Mouse (Mus musculus) G1E (cell line): Measurements from ENCODE around the gene Gm10521. TPM values are rescaled to one million over a fixed set of nuclear protein-coding genes. Genes with fewer than 3 reads are reported as not detected.
"Not testable (repeated sequence)": the region's sequence is repeated elsewhere in the genome, so short reads cannot be mapped to it uniquely, and the experiment has no call there.

Experiments used
- ATAC-seq: 2 replicates; pipeline ENCODE4 v1.8.0; 2016; ENCODE audit warnings: mild to moderate bottlenecking; ENCODE audit not compliant: insufficient number of reproducible peaks, poor library complexity, low FRiP score, severe bottlenecking; ENCODE audit errors: extremely low read depth
- DNase-seq: peaks from one replicate; pipeline ENCODE4 v3.0.0; 2012; ENCODE audit warnings: low spot score
- H3K27me3 ChIP-seq: 2 replicates; pipeline ENCODE4 v1.6.1; 2012; ENCODE audit warnings: mild to moderate bottlenecking, low read length, inconsistent platforms; ENCODE audit not compliant: insufficient read depth
- H3K36me3 ChIP-seq: replicated peaks from 2 replicates; pipeline ENCODE3; 2012; ENCODE audit warnings: mild to moderate bottlenecking, inconsistent platforms
- H3K4me1 ChIP-seq: 2 replicates; pipeline ENCODE4 v1.6.1; 2012; ENCODE audit warnings: low read depth, low read length, inconsistent platforms, mixed read lengths; ENCODE audit not compliant: insufficient read depth
- H3K4me3 ChIP-seq: 2 replicates; pipeline ENCODE4 v1.5.1; 2012; ENCODE audit warnings: low read depth, mild to moderate bottlenecking, inconsistent platforms, low read length, moderate library complexity, mixed read lengths
- H3K9me3 ChIP-seq: replicated peaks from 2 replicates; pipeline ENCODE4 v1.6.1; 2012; ENCODE audit warnings: inconsistent platforms
- CTCF ChIP-seq: IDR thresholded peaks from 2 replicates; pipeline ENCODE4 v1.5.1; 2012; ENCODE audit warnings: low read depth, low read length, inconsistent platforms, mixed read lengths
- GATA1 ChIP-seq: IDR thresholded peaks from 2 replicates; pipeline ENCODE4 v1.6.1; 2012; ENCODE audit warnings: borderline replicate concordance, low read length, inconsistent platforms, mixed read lengths
- GATA2 ChIP-seq: IDR thresholded peaks from 2 replicates; pipeline ENCODE4 v1.6.1; 2012; ENCODE audit warnings: low read depth, low read length, inconsistent platforms, borderline replicate concordance
- POLR2AphosphoS5 ChIP-seq: IDR thresholded peaks from 2 replicates; pipeline ENCODE4 v1.6.1; 2012; ENCODE audit warnings: low read depth, low read length, inconsistent platforms; ENCODE audit not compliant: insufficient replicate concordance
- TAL1 ChIP-seq: conservative IDR thresholded peaks from 2 replicates; pipeline ENCODE4 v1.6.1; 2012; ENCODE audit warnings: low read depth, low read length, inconsistent platforms, mixed read lengths
- polyA plus RNA-seq: library from polyadenylated mRNA; stranded (reverse); fragments of >175 nt; gene quantifications from 2 replicates; pipeline ENCODE4 v1.2.3, GENCODE M21; 2012
- total RNA-seq, 2 experiments: library from RNA; stranded (forward) in 1 of 2; stranded (reverse) in 1 of 2; fragments of 200-1000 nt in 1 of 2; fragments of >200 nt in 1 of 2; fragmentation: Nextera tagmentation in 1 of 2; gene quantifications; 2 replicates each; pipeline ENCODE4 v1.2.3; 2014 to 2017

Gene Gm10521
- total RNA-seq (2014; fragmentation: Nextera tagmentation), result not detected in 2 replicates
- total RNA-seq (2017), result 0.12 TPM in 1 of 2 replicates, not detected in the other
- not detected in 2 replicates for polyA plus RNA-seq

- H3K4me1 ChIP-seq, H3K36me3 ChIP-seq, DNase-seq, H3K4me3 ChIP-seq, ATAC-seq, H3K27me3 ChIP-seq: not testable (repeated sequence)
- peaks cover 17% of the 10 kb centered on the region; the same call in 1 of the 2 replicates for H3K9me3 ChIP-seq
Measured at GRCm38 (mm10) chr1:171895364-171895763, at the start of gene Gm10521. TSS of gene Gm10521 (plus strand) at chr1:171895664.

- no peaks in the 10 kb centered on the region for H3K36me3 ChIP-seq
- peaks cover 16% of the 10 kb centered on the region for H3K9me3 ChIP-seq
- H3K27me3 ChIP-seq, result no peaks in the 10 kb centered on the region
- H3K4me3 ChIP-seq, result no peak overlapping the region
- no peak for ATAC-seq
- TF ChIP-seq CTCF (no peak), POLR2AphosphoS5 (no peak)
- no peaks in the 10 kb centered on the region for H3K4me1 ChIP-seq
- DNase-seq, result no peak
Measured at GRCm38 (mm10) chr1:171848201-171848600, 47.3 kb upstream of the Gm10521 start.

- no peak overlapping the region for H3K4me3 ChIP-seq
- peaks cover 18% of the 10 kb centered on the region for H3K9me3 ChIP-seq
- H3K36me3 ChIP-seq, result no peaks in the 10 kb centered on the region
- no peaks in the 10 kb centered on the region for H3K27me3 ChIP-seq
- TF ChIP-seq CTCF, result no peak
- no peak for TF ChIP-seq POLR2AphosphoS5
- no peak for TF ChIP-seq GATA1
- TF ChIP-seq GATA2, result no peak
- TF ChIP-seq TAL1, result no peak
- ATAC-seq, result no peak
- no peaks in the 10 kb centered on the region for H3K4me1 ChIP-seq
- no peak for DNase-seq
Measured at GRCm38 (mm10) chr1:171848757-171849156, 46.7 kb upstream of the Gm10521 start.

- Histone ChIP-seq H3K9me3 (peaks cover 18% of the 10 kb centered on the region), H3K36me3 (no peaks in the 10 kb centered on the region), H3K27me3 (no peaks in the 10 kb centered on the region), H3K4me3 (no peak overlapping the region), H3K4me1 (no peaks in the 10 kb centered on the region)
- ATAC-seq (no peak), DNase-seq (no peak)
- TF ChIP-seq GATA1, result no peak
- TF ChIP-seq GATA2, result no peak
- TF ChIP-seq CTCF, result no peak
- TF ChIP-seq POLR2AphosphoS5, result no peak
- no peak for TF ChIP-seq TAL1
Measured at GRCm38 (mm10) chr1:171849454-171849853, 46.0 kb upstream of the Gm10521 start.

- no peaks in the 10 kb centered on the region for H3K36me3 ChIP-seq
- peaks cover 13% of the 10 kb centered on the region for H3K9me3 ChIP-seq
- H3K4me3 ChIP-seq, result no peak overlapping the region
- DNase-seq, result no peak
- no peaks in the 10 kb centered on the region for H3K4me1 ChIP-seq
- TF ChIP-seq GATA2, result no peak
- no peak for TF ChIP-seq TAL1
- no peak for TF ChIP-seq POLR2AphosphoS5
- TF ChIP-seq CTCF, result no peak
- TF ChIP-seq GATA1, result no peak
- no peak for ATAC-seq
- H3K27me3 ChIP-seq, result no peaks in the 10 kb centered on the region
Measured at GRCm38 (mm10) chr1:171865467-171865866, 30.0 kb upstream of the Gm10521 start.

DNA sequence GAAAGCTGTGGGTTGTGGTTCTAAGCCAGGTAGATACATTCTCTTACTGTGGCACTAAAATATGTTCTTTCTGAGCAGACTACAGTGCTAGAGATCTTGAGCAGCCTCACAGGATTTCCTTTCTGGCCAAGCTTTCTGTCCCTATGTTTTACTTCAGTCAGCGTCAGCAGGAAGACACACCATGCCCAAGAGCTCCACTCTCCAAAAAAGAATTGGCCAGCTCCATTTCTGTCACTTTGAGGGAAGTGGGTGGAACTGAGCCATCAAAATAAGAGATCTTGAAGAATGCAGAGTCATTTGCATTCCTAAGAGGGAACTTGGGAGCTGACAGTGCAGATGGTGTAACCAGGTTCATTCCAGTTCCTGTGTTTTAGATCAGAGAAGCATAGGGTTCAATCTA lies 8.5 kb upstream of the Gm10521 start:
- no peaks in the 10 kb centered on the region for H3K4me1 ChIP-seq
- no peak for DNase-seq
- no peak overlapping the region for H3K4me3 ChIP-seq
- no peaks in the 10 kb centered on the region for H3K27me3 ChIP-seq
- TF ChIP-seq GATA1 (no peak), CTCF (no peak), TAL1 (no peak), POLR2AphosphoS5 (no peak), GATA2 (no peak)
- no peak for ATAC-seq
- H3K36me3 ChIP-seq, result no peaks in the 10 kb centered on the region
- H3K9me3 ChIP-seq, result peaks cover 12% of the 10 kb centered on the region

DNA sequence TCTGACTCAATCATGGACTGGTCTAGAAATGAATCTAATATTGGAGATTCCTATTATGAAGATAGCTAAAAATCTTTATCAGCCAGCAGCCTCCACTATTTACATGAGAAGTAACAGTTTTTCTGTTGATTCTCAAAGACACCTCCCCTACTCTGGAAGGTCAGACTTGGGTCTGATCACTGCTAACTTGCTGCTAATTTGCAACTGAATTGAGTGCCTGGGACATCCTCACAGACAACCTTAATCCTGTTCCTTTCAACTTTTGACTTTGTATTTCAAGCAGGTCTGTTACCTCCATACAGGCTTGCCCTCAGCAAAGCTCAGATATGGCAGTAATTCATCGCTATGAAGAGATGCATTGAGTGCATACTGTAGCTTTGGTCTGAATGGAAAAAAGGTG lies 8.5 kb downstream of the Gm10521 start:
- Histone ChIP-seq H3K27me3 (no peaks in the 10 kb centered on the region), H3K9me3 (peaks cover 15% of the 10 kb centered on the region), H3K4me3 (no peak overlapping the region), H3K36me3 (no peaks in the 10 kb centered on the region), H3K4me1 (no peaks in the 10 kb centered on the region)
- DNase-seq (no peak), ATAC-seq (no peak)
- no peak for TF ChIP-seq POLR2AphosphoS5
- no peak for TF ChIP-seq TAL1
- no peak for TF ChIP-seq GATA2
- no peak for TF ChIP-seq CTCF
- TF ChIP-seq GATA1, result no peak
